Comparison of ENCODE assay signal across 9 mouse cellular contexts in genomic region chr6:42372001-42372400, GRCm38 (mm10). TPM values are rescaled to one million over a fixed set of nuclear protein-coding genes. Genes with fewer than 3 reads are reported as not detected.
DNase-seq lines count a peak whose midpoint lies in the region; ATAC-seq and TF ChIP-seq lines count a peak whose summit lies in the region.
"Had no signal": no experiment of that assay in that cellular context is flagged by ENCODE, and none has a peak within 500 bp of the region (broad histone marks: within the 10 kb centered on the region; RNA-seq: fewer than 3 reads in every experiment).

No protein-coding gene starts in this region.

- H3K4me2 ChIP-seq in forebrain, embryonic 11.5 days (ENCODE audit: low read depth, low read length, severe bottlenecking), result no peak overlapping the region
- no peak overlapping the region for H3K4me2 ChIP-seq in forebrain, embryonic 15.5 days (replicated peaks)
- peak overlapping the region; percentile 91 for H3K4me2 ChIP-seq in lung, embryonic 14.5 days
- H3K4me2 ChIP-seq in heart, embryonic 16.5 days (ENCODE audit: low read depth, low read length), result peak overlapping the region; percentile 96; the same call in 1 of the 2 replicates
- H3K4me2 ChIP-seq in liver, postnatal 0 days (ENCODE audit: low read depth, low read length), result peak overlapping the region; percentile 75

- peaks cover 11% of the 10 kb centered on the region; the same call in 1 of the 2 replicates for H3K27me3 ChIP-seq in forebrain, embryonic 11.5 days (ENCODE audit: control insufficient read depth, insufficient read depth, low read length)
- 0 out of 2 replicates have a peak, but pooled peaks cover 3% of the 10 kb centered on the region for H3K27me3 ChIP-seq in forebrain, embryonic 15.5 days
- no peaks in the 10 kb centered on the region for H3K27me3 ChIP-seq in lung, embryonic 14.5 days (ENCODE audit: insufficient read depth, low read length)
- H3K27me3 ChIP-seq in heart, embryonic 16.5 days (ENCODE audit: control insufficient read depth, insufficient read depth, low read length), result no peaks in the 10 kb centered on the region
- H3K27me3 ChIP-seq in liver, postnatal 0 days (ENCODE audit: insufficient read depth, low read length), result no peaks in the 10 kb centered on the region

- 6% methylated on average over 3 of the region's 3 CpGs for WGBS in forebrain, embryonic 11.5 days
- 5% methylated on average over 3 of the region's 3 CpGs for WGBS in forebrain, embryonic 15.5 days
- 9% methylated on average over 3 of the region's 3 CpGs for WGBS in lung, embryonic 14.5 days
- 29% methylated on average over 3 of the region's 3 CpGs for WGBS in heart, embryonic 16.5 days
- WGBS in liver, postnatal 0 days (ENCODE audit: insufficient replicate concordance), result 35% methylated on average over 3 of the region's 3 CpGs

- peak; percentile 1; the same call in 1 of the 2 replicates for ATAC-seq in forebrain, embryonic 11.5 days (replicated peaks; ENCODE audit: low FRiP score)
- ATAC-seq in forebrain, embryonic 15.5 days (replicated peaks), result no peak
- no peak for ATAC-seq in lung, embryonic 14.5 days (ENCODE audit: insufficient read depth)
- no peak for ATAC-seq in heart, embryonic 16.5 days (replicated peaks; ENCODE audit: extremely low read depth, insufficient read depth, low FRiP score)
- no peak for ATAC-seq in liver, postnatal 0 days

- no peak overlapping the region for H3K27ac ChIP-seq in forebrain, embryonic 11.5 days (ENCODE audit: low read depth, low read length)
- H3K27ac ChIP-seq in forebrain, embryonic 15.5 days (replicated peaks), result no peak overlapping the region
- no peak overlapping the region for H3K27ac ChIP-seq in lung, embryonic 14.5 days (ENCODE audit: low read depth)
- peak overlapping the region; percentile 35; the same call in 1 of the 2 replicates for H3K27ac ChIP-seq in heart, embryonic 16.5 days (ENCODE audit: low read length)
- H3K27ac ChIP-seq in liver, postnatal 0 days (ENCODE audit: low read depth), result peak overlapping the region; percentile 97

- DNase-seq in forebrain, embryonic 11.5 days (ENCODE audit: low spot score), result no peak
- no peak for DNase-seq in lung, embryonic 14.5 days
- no peak for DNase-seq in lung, postnatal 36 days
- DNase-seq in liver, postnatal 0 days, result no peak
- DNase-seq in thymus, postnatal 36 days, result no peak
- no peak for DNase-seq in cerebellum, postnatal 4 days (ENCODE audit: low spot score in 2 of 2)
- DNase-seq: kidney, postnatal 4 days had no signal

- no peak for TF ChIP-seq EP300 in liver, postnatal 0 days (IDR thresholded peaks at IDR 0.05; ENCODE audit: low read depth)

- no peaks in the 10 kb centered on the region for H3K9me3 ChIP-seq in forebrain, embryonic 11.5 days (ENCODE audit: control insufficient read depth, low read length)
- H3K9me3 ChIP-seq in forebrain, embryonic 15.5 days, result no peaks in the 10 kb centered on the region
- H3K9me3 ChIP-seq in lung, embryonic 14.5 days (ENCODE audit: low read depth, low read length), result no peaks in the 10 kb centered on the region
- no peaks in the 10 kb centered on the region for H3K9me3 ChIP-seq in heart, embryonic 16.5 days (replicated peaks; ENCODE audit: control insufficient read depth, low read length)
- no peaks in the 10 kb centered on the region for H3K9me3 ChIP-seq in liver, postnatal 0 days (ENCODE audit: low read length)

- TF ChIP-seq CTCF in lung, embryonic 14.5 days (IDR thresholded peaks at IDR 0.05; ENCODE audit: low read depth), result no peak
- no peak for TF ChIP-seq CTCF in liver, postnatal 0 days (IDR thresholded peaks at IDR 0.05; ENCODE audit: low read depth)

- no peak overlapping the region for H3K4me3 ChIP-seq in forebrain, embryonic 11.5 days (ENCODE audit: low read depth, low read length)
- H3K4me3 ChIP-seq in forebrain, embryonic 15.5 days, result no peak overlapping the region
- H3K4me3 ChIP-seq in lung, embryonic 14.5 days (ENCODE audit: low read depth, low read length), result peak overlapping the region; percentile 55
- H3K4me3 ChIP-seq in heart, embryonic 16.5 days (ENCODE audit: low read length), result no peak overlapping the region; the same call in 1 of the 2 replicates
- peak overlapping the region; percentile 58 for H3K4me3 ChIP-seq in liver, postnatal 0 days (ENCODE audit: low read depth, low read length)

- H3K36me3 ChIP-seq in forebrain, embryonic 11.5 days (ENCODE audit: control insufficient read depth, insufficient read depth, low read length), result no peaks in the 10 kb centered on the region
- no peaks in the 10 kb centered on the region for H3K36me3 ChIP-seq in forebrain, embryonic 15.5 days
- no peaks in the 10 kb centered on the region for H3K36me3 ChIP-seq in lung, embryonic 14.5 days (ENCODE audit: insufficient read depth)
- no peaks in the 10 kb centered on the region for H3K36me3 ChIP-seq in heart, embryonic 16.5 days (ENCODE audit: control insufficient read depth, insufficient read depth)
- no peaks in the 10 kb centered on the region for H3K36me3 ChIP-seq in liver, postnatal 0 days (replicated peaks; ENCODE audit: insufficient read depth, low read length)

- H3K4me1 ChIP-seq in forebrain, embryonic 11.5 days (replicated peaks; ENCODE audit: control insufficient read depth, insufficient read depth, low read length), result no peaks in the 10 kb centered on the region; the same call in 1 of the 2 replicates
- peaks cover 14% of the 10 kb centered on the region for H3K4me1 ChIP-seq in forebrain, embryonic 15.5 days
- H3K4me1 ChIP-seq in lung, embryonic 14.5 days (ENCODE audit: insufficient read depth), result peaks cover 17% of the 10 kb centered on the region
- peaks cover 43% of the 10 kb centered on the region for H3K4me1 ChIP-seq in heart, embryonic 16.5 days (ENCODE audit: control insufficient read depth, insufficient read depth, low read length)
- H3K4me1 ChIP-seq in liver, postnatal 0 days (ENCODE audit: insufficient read depth), result peaks cover 38% of the 10 kb centered on the region

- no peak overlapping the region for H3K9ac ChIP-seq in forebrain, embryonic 11.5 days (ENCODE audit: low read length)
- H3K9ac ChIP-seq in forebrain, embryonic 15.5 days (replicated peaks), result no peak overlapping the region
- no peak overlapping the region for H3K9ac ChIP-seq in lung, embryonic 14.5 days
- H3K9ac ChIP-seq in heart, embryonic 16.5 days (ENCODE audit: low read length), result no peak overlapping the region
- H3K9ac ChIP-seq in liver, postnatal 0 days (replicated peaks), result peak overlapping the region; percentile 69; the same call in 1 of the 2 replicates

RNA-seq across cellular contexts. Expression of gene Epha1, which starts 1.1 kb away (rescaled TPM):
- polyA plus RNA-seq in forebrain, embryonic 11.5 days (2014; fragmentation: Nextera tagmentation; extraction: Ambion mirVana), result 0.24 and 0.27 TPM in 2 replicates
- 0.14 and 0.20 TPM in 2 replicates for polyA plus RNA-seq in forebrain, embryonic 15.5 days (2015; fragmentation: Nextera tagmentation; extraction: Ambion mirVana)
- polyA plus RNA-seq in lung, embryonic 14.5 days (2014; fragmentation: Nextera tagmentation; extraction: Ambion mirVana), result 5.7 and 7.0 TPM in 2 replicates
- 1.9 and 2.9 TPM in 2 replicates for polyA plus RNA-seq in heart, embryonic 16.5 days (2015; fragmentation: Nextera tagmentation; extraction: Ambion mirVana)
- 16.8 and 18.7 TPM in 2 replicates for polyA plus RNA-seq in liver, postnatal 0 days (2015; fragmentation: Nextera tagmentation; extraction: Ambion mirVana)

RNA-seq across cellular contexts. Expression of gene Zyx, which starts 22.6 kb away (rescaled TPM):
- 86.1 and 90.0 TPM in 2 replicates for polyA plus RNA-seq in forebrain, embryonic 11.5 days (2014; fragmentation: Nextera tagmentation; extraction: Ambion mirVana)
- 33.1 and 37.6 TPM in 2 replicates for polyA plus RNA-seq in forebrain, embryonic 15.5 days (2015; fragmentation: Nextera tagmentation; extraction: Ambion mirVana)
- 194 and 198 TPM in 2 replicates for polyA plus RNA-seq in lung, embryonic 14.5 days (2014; fragmentation: Nextera tagmentation; extraction: Ambion mirVana)
- polyA plus RNA-seq in heart, embryonic 16.5 days (2015; fragmentation: Nextera tagmentation; extraction: Ambion mirVana), result 152 and 159 TPM in 2 replicates
- polyA plus RNA-seq in liver, postnatal 0 days (2015; fragmentation: Nextera tagmentation; extraction: Ambion mirVana), result 55.3 and 57.8 TPM in 2 replicates

RNA-seq across cellular contexts. Expression of gene Tas2r143, which starts 28.0 kb away (rescaled TPM):
- polyA plus RNA-seq in forebrain, embryonic 11.5 days (2014; fragmentation: Nextera tagmentation; extraction: Ambion mirVana), result not detected in 2 replicates
- not detected in 2 replicates for polyA plus RNA-seq in forebrain, embryonic 15.5 days (2015; fragmentation: Nextera tagmentation; extraction: Ambion mirVana)
- polyA plus RNA-seq in lung, embryonic 14.5 days (2014; fragmentation: Nextera tagmentation; extraction: Ambion mirVana), result not detected in 2 replicates
- not detected in 2 replicates for polyA plus RNA-seq in heart, embryonic 16.5 days (2015; fragmentation: Nextera tagmentation; extraction: Ambion mirVana)
- polyA plus RNA-seq in liver, postnatal 0 days (2015; fragmentation: Nextera tagmentation; extraction: Ambion mirVana), result not detected in 2 replicates

RNA-seq across cellular contexts. Expression of gene Tas2r135, which starts 33.2 kb away (rescaled TPM):
- polyA plus RNA-seq in forebrain, embryonic 11.5 days (2014; fragmentation: Nextera tagmentation; extraction: Ambion mirVana), result not detected in 2 replicates
- not detected in 2 replicates for polyA plus RNA-seq in forebrain, embryonic 15.5 days (2015; fragmentation: Nextera tagmentation; extraction: Ambion mirVana)
- not detected in 2 replicates for polyA plus RNA-seq in lung, embryonic 14.5 days (2014; fragmentation: Nextera tagmentation; extraction: Ambion mirVana)
- not detected in 2 replicates for polyA plus RNA-seq in heart, embryonic 16.5 days (2015; fragmentation: Nextera tagmentation; extraction: Ambion mirVana)
- not detected in 2 replicates for polyA plus RNA-seq in liver, postnatal 0 days (2015; fragmentation: Nextera tagmentation; extraction: Ambion mirVana)

RNA-seq across cellular contexts. Expression of gene Fam131b, which starts 47.6 kb away (rescaled TPM):
- 2.8 and 3.0 TPM in 2 replicates for polyA plus RNA-seq in forebrain, embryonic 11.5 days (2014; fragmentation: Nextera tagmentation; extraction: Ambion mirVana)
- 5.4 and 6.2 TPM in 2 replicates for polyA plus RNA-seq in forebrain, embryonic 15.5 days (2015; fragmentation: Nextera tagmentation; extraction: Ambion mirVana)
- 0.11 and 0.13 TPM in 2 replicates for polyA plus RNA-seq in lung, embryonic 14.5 days (2014; fragmentation: Nextera tagmentation; extraction: Ambion mirVana)
- polyA plus RNA-seq in heart, embryonic 16.5 days (2015; fragmentation: Nextera tagmentation; extraction: Ambion mirVana), result 0.17 and 0.21 TPM in 2 replicates
- polyA plus RNA-seq in liver, postnatal 0 days (2015; fragmentation: Nextera tagmentation; extraction: Ambion mirVana), result not detected in 2 replicates

Comparison
In these comparisons a context has a peak if more than half of its experiments do, and no peak if none do; other contexts are left out.
1. H3K27ac ChIP-seq: peak in heart, embryonic 16.5 days (single experiment) and liver, postnatal 0 days (single experiment); none in forebrain, embryonic 11.5 days (single experiment), forebrain, embryonic 15.5 days (single experiment) and lung, embryonic 14.5 days (single experiment).
2. H3K4me2 ChIP-seq: peak in lung, embryonic 14.5 days (single experiment), heart, embryonic 16.5 days (single experiment) and liver, postnatal 0 days (single experiment); none in forebrain, embryonic 11.5 days (single experiment) and forebrain, embryonic 15.5 days (single experiment).
3. H3K4me3 ChIP-seq: peak in lung, embryonic 14.5 days (single experiment) and liver, postnatal 0 days (single experiment); none in forebrain, embryonic 11.5 days (single experiment), forebrain, embryonic 15.5 days (single experiment) and heart, embryonic 16.5 days (single experiment).